ENCODE assay signal across 22 mouse cellular contexts in the genomic region with DNA sequence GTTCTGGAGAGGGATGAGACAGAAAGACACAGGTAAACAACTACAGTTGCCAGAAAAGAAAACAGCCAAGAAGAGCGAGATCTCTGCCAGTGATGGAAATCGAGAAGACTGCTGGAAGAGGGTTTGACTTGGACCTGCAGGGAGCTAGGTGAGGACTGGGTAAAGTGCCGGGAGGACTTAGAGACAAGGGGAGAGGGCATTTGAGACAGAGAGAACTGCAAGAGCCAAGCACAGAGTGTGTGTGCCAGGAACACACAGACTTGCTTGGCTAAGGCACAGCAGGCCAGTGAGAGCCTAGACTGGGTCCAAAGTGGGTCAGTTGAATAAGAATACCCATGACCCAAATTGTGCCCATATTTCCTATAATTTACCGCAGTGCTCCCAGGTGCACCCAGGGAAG. TPM values are rescaled to one million over a fixed set of nuclear protein-coding genes. Genes with fewer than 3 reads are reported as not detected.
DNase-seq lines count a peak whose midpoint lies in the region; ATAC-seq lines count a peak whose summit lies in the region.
"Had no signal": no experiment of that assay in that cellular context is flagged by ENCODE, and none has a peak within 500 bp of the region (broad histone marks: within the 10 kb centered on the region; RNA-seq: fewer than 3 reads in every experiment).

No protein-coding gene starts in this region.

- H3K36me3 ChIP-seq in kidney, embryonic 15.5 days, result no peaks in the 10 kb centered on the region
- H3K36me3 ChIP-seq: embryonic facial prominence, embryonic 15.5 days; forebrain, embryonic 10.5 days; G1E; heart, embryonic 13.5 days; intestine, embryonic 15.5 days; neural tube, embryonic 15.5 days had no signal

- H3K4me2 ChIP-seq in kidney, embryonic 15.5 days, result no peak overlapping the region
- H3K4me2 ChIP-seq: embryonic facial prominence, embryonic 15.5 days; heart, embryonic 13.5 days; hindbrain, embryonic 14.5 days; intestine, embryonic 15.5 days; liver, embryonic 11.5 days; neural tube, embryonic 15.5 days had no signal

- H3K27ac ChIP-seq in kidney, embryonic 15.5 days, result no peak overlapping the region
- H3K27ac ChIP-seq: embryonic facial prominence, embryonic 15.5 days; forebrain, embryonic 10.5 days; heart, embryonic 13.5 days; hindbrain, embryonic 14.5 days; intestine, embryonic 15.5 days; neural tube, embryonic 15.5 days had no signal

- no peaks in the 10 kb centered on the region for H3K4me1 ChIP-seq in kidney, embryonic 15.5 days
- H3K4me1 ChIP-seq: embryonic facial prominence, embryonic 15.5 days; forebrain, embryonic 10.5 days; heart, embryonic 13.5 days; intestine, embryonic 15.5 days; neural tube, embryonic 15.5 days had no signal

- no peaks in the 10 kb centered on the region for H3K27me3 ChIP-seq in kidney, embryonic 15.5 days
- H3K27me3 ChIP-seq: embryonic facial prominence, embryonic 15.5 days; heart, embryonic 13.5 days; intestine, embryonic 15.5 days; neural tube, embryonic 15.5 days had no signal

- H3K9ac ChIP-seq in kidney, embryonic 15.5 days, result no peak overlapping the region
- H3K9ac ChIP-seq: embryonic facial prominence, embryonic 15.5 days; heart, embryonic 13.5 days; hindbrain, embryonic 14.5 days; intestine, embryonic 15.5 days; neural tube, embryonic 15.5 days had no signal

- no peak overlapping the region for H3K4me3 ChIP-seq in kidney, embryonic 15.5 days (replicated peaks)
- H3K4me3 ChIP-seq: embryonic facial prominence, embryonic 15.5 days; forebrain, embryonic 10.5 days; heart, embryonic 13.5 days; intestine, embryonic 15.5 days; megakaryocyte, embryonic 14.5 days; neural tube, embryonic 15.5 days had no signal

- ATAC-seq in erythroblast, adult 5-6 weeks (replicated peaks; ENCODE audit: low FRiP score, poor library complexity, severe bottlenecking), result no peak
- ATAC-seq in kidney, embryonic 15.5 days (replicated peaks; ENCODE audit: low FRiP score), result no peak
- ATAC-seq: activated CD4-positive, CD25-positive, alpha-beta regulatory T cell, adult 4 months; intestine, embryonic 15.5 days had no signal

- H3K9me3 ChIP-seq in kidney, embryonic 15.5 days (replicated peaks), result no peaks in the 10 kb centered on the region
- H3K9me3 ChIP-seq: embryonic facial prominence, embryonic 15.5 days; forebrain, embryonic 10.5 days; heart, embryonic 13.5 days; intestine, embryonic 15.5 days; megakaryocyte, embryonic 14.5 days; neural tube, embryonic 15.5 days had no signal

- peak; percentile 60 for DNase-seq in gastrocnemius, adult 18-20 months (ENCODE audit: low spot score)
- DNase-seq in gastrocnemius, postnatal 10 days, result no peak
- peak; percentile 19 to 20 for DNase-seq in layer of hippocampus, postnatal 36 days
- no peak for DNase-seq in layer of hippocampus, adult 9-10 months (ENCODE audit: low spot score)
- peak; percentile 54 to 60 for DNase-seq in cerebellum, adult 18-20 months
- DNase-seq in cerebellum, postnatal 25 days, result peak; percentile 61 to 62
- DNase-seq: kidney, adult 9 months; lung, adult 18-20 months; midbrain, embryonic 14.5 days; right cerebral cortex, postnatal 14 days had no signal

- WGBS in kidney, embryonic 15.5 days, result 76% methylated on average over 4 of the region's 4 CpGs

RNA-seq across cellular contexts. Expression of a gene that starts 37.9 kb away (rescaled TPM):
- 10 to 100 TPM; 37.1 to 41.8 TPM for total RNA-seq in gastrocnemius, adult 18-20 months (2021)
- 10 to 100 TPM; 39.7 to 43.7 TPM for total RNA-seq in gastrocnemius, postnatal 10 days (2021)
- 100 to 1,000 TPM; 114 to 116 TPM for total RNA-seq in layer of hippocampus, postnatal 36 days (2021)
- total RNA-seq in erythroblast, adult 5-6 weeks (2015; ENCODE audit: low replicate concordance), result 9.8 and 20.9 TPM in 2 replicates
- 24.4 and 25.3 TPM in 2 replicates for total RNA-seq in erythroblast, adult 5-6 weeks (2017; ENCODE audit: low replicate concordance)
- polyA plus RNA-seq in kidney, embryonic 15.5 days (2015; fragmentation: Nextera tagmentation; extraction: Ambion mirVana), result 15.5 and 15.9 TPM in 2 replicates

RNA-seq across cellular contexts. Expression of a gene that starts 40.5 kb away (rescaled TPM):
- total RNA-seq in gastrocnemius, adult 18-20 months (2021), result 10 to 100 TPM; 32.4 to 40.8 TPM
- total RNA-seq in gastrocnemius, postnatal 10 days (2021), result 10 to 100 TPM; 43.0 to 57.7 TPM
- total RNA-seq in layer of hippocampus, postnatal 36 days (2021), result 10 to 100 TPM; 84.8 to 92.9 TPM
- total RNA-seq in erythroblast, adult 5-6 weeks (2015; ENCODE audit: low replicate concordance), result 17.8 and 29.8 TPM in 2 replicates
- 21.2 and 25.6 TPM in 2 replicates for total RNA-seq in erythroblast, adult 5-6 weeks (2017; ENCODE audit: low replicate concordance)
- polyA plus RNA-seq in kidney, embryonic 15.5 days (2015; fragmentation: Nextera tagmentation; extraction: Ambion mirVana), result 4.0 and 5.2 TPM in 2 replicates

Comparison
In these comparisons a context has a peak if more than half of its experiments do, and no peak if none do; other contexts are left out.
1. DNase-seq: peak in gastrocnemius, adult 18-20 months (single experiment), layer of hippocampus, postnatal 36 days (2 of 2), cerebellum, adult 18-20 months (2 of 2) and cerebellum, postnatal 25 days (2 of 2); none in gastrocnemius, postnatal 10 days (single experiment) and layer of hippocampus, adult 9-10 months (single experiment).